Mouse (Mus musculus) testis, adult 2 months (tissue): ENCODE data around the gene Prr7. TPM values are rescaled to one million over a fixed set of nuclear protein-coding genes. Genes with fewer than 3 reads are reported as not detected.

ENCODE experiments used
- H3K27ac ChIP-seq: fragments of 200-500 bp; 2 replicates; pipeline ENCODE4 v1.5.1; 2012; ENCODE audit warnings: low read depth, low read length; ENCODE audit not compliant: control insufficient read depth, insufficient read depth
- H3K27me3 ChIP-seq: fragments of 200-500 bp; 2 replicates; pipeline ENCODE4 v1.6.1; 2012; ENCODE audit warnings: mild to moderate bottlenecking, low read length, moderate library complexity; ENCODE audit not compliant: control insufficient read depth, insufficient read depth
- H3K36me3 ChIP-seq: fragments of 200-500 bp; 2 replicates; pipeline ENCODE4 v1.6.1; 2012; ENCODE audit warnings: mild to moderate bottlenecking, low read length; ENCODE audit not compliant: control insufficient read depth, insufficient read depth
- H3K4me1 ChIP-seq: fragments of 200-500 bp; 2 replicates; pipeline ENCODE4 v1.6.1; 2012; ENCODE audit warnings: low read length; ENCODE audit not compliant: control insufficient read depth, insufficient read depth
- H3K4me3 ChIP-seq: fragments of 200-500 bp; 2 replicates; pipeline ENCODE4 v1.5.1; 2012; ENCODE audit warnings: low read depth, mild to moderate bottlenecking, low read length, moderate library complexity, mixed read lengths; ENCODE audit not compliant: control insufficient read depth
- CTCF ChIP-seq: fragments of 200-500 bp; IDR thresholded peaks from 2 replicates; pipeline ENCODE4 v1.5.1; 2012; ENCODE audit warnings: low read depth, mild to moderate bottlenecking, inconsistent platforms, low read length, moderate library complexity; ENCODE audit not compliant: control insufficient read depth, insufficient read depth, insufficient replicate concordance
- POLR2A ChIP-seq: fragments of 200-500 bp; IDR thresholded peaks from 2 replicates; pipeline ENCODE4 v1.6.1; 2012; ENCODE audit warnings: low read depth, mild to moderate bottlenecking, inconsistent platforms, low read length, moderate library complexity; ENCODE audit not compliant: control insufficient read depth
- polyA plus RNA-seq: library from polyadenylated mRNA; depleted of rRNA; stranded (reverse); fragments of >200 nt; gene quantifications from 2 replicates; pipeline ENCODE4 v1.2.3, GENCODE M21; 2012

The Prr7 gene
- polyA plus RNA-seq, 1 experiment, result 20.3 TPM

DNA sequence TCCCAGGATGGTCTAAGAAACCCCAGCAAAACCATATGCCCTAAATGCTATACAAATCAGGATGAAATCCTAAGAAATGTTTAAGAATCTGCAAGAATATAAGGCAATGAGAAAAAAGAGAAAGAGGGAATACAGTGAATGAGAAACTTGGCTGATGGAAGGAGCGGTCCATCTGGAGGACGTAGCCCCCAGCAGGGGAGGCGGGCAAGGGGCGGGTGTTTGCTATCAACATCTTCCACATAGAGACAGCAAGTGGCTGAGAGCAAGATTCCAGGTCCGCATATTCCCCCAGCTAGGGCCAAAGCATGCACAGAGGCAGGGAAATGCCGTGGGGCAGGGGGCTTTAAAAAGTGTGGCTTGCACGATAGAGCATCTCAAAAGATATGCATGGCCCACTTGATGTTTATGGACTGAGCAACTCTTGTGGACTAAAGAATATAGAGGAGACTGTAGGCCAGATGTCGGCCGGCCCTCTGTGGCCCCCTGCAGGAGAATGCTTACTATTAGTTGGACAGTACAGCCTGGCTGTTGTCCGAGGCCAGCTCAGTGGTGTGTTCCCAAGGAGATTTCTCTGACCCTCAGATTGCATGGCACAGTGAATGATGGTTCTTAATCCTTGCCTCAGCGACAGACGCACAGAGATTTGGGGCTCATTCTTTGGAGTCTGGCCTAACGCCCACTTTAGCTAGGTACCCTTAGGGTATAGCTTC is 4.9 kb downstream of the Prr7 start:
- TF ChIP-seq CTCF, result peak; percentile 25; the same call in 1 of the 2 replicates
- TF ChIP-seq POLR2A, result no peak
- no peak overlapping the region for H3K27ac ChIP-seq
- no peaks in the 10 kb centered on the region; the same call in 1 of the 2 replicates for H3K36me3 ChIP-seq

GRCm38 (mm10) chr13:55470372-55470771 is 6.3 kb downstream of the Prr7 start:
- no peak for TF ChIP-seq CTCF
- TF ChIP-seq POLR2A, result no peak
- no peak overlapping the region for H3K27ac ChIP-seq
- H3K4me3 ChIP-seq, result no peak overlapping the region
- no peaks in the 10 kb centered on the region; the same call in 1 of the 2 replicates for H3K36me3 ChIP-seq
- H3K4me1 ChIP-seq, result peaks cover 45% of the 10 kb centered on the region
- H3K27me3 ChIP-seq, result no peaks in the 10 kb centered on the region

More for the DNA sequence above, 4.9 kb downstream of the Prr7 start:
- H3K27me3 ChIP-seq, result no peaks in the 10 kb centered on the region
- no peak overlapping the region for H3K4me3 ChIP-seq
- peaks cover 41% of the 10 kb centered on the region for H3K4me1 ChIP-seq

DNA sequence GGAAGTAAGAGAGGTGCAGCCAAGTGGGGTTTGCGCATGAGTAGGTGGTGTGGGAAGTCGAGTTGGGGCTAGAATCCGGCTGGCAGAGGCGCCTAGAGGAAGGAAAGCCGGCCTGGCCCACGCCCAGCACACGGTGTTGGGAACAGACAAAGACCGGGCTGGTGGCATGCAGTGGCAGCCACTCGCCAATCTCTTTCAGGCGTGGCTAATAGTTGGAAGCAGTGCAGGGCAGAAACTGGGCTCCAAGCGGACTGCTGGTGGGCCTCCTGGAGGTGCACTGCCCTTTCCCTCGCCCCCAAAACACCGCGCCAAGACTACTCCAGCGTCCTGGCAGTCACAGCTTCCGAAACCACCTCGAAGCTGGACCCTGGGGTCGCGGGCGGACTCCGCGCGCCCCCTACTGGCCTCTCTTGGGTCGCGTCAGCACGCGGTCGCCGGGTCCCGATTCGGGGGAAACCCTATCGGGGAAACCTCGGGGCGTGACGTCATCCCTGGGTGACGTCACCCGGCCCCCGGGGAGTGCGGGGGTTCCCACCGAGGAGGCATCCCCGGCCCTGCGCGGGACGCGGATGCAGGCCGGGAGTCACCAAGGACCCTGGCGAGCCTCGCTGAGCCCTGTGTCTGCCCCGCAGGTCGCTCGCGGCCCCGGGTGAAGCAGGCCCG is 7.2 kb downstream of the Prr7 start:
- Histone ChIP-seq H3K4me3 (peak overlapping the region; percentile 82), H3K36me3 (no peaks in the 10 kb centered on the region), H3K27me3 (no peaks in the 10 kb centered on the region), H3K4me1 (peaks cover 46% of the 10 kb centered on the region), H3K27ac (no peak overlapping the region; the same call in 1 of the 2 replicates)
- peak; percentile 65 for TF ChIP-seq CTCF
- TF ChIP-seq POLR2A, result 0 out of 2 replicates have a peak, but pooled peaks have one; percentile 12

- TF ChIP-seq POLR2A (no peak), CTCF (no peak)
- Histone ChIP-seq H3K4me3 (peak overlapping the region; percentile 82), H3K4me1 (peaks cover 46% of the 10 kb centered on the region), H3K27me3 (no peaks in the 10 kb centered on the region), H3K27ac (peak overlapping the region; percentile 3; the same call in 1 of the 2 replicates), H3K36me3 (no peaks in the 10 kb centered on the region)
These were observed 7.7 kb downstream of the Prr7 start for GRCm38 (mm10) chr13:55471819-55472131.

GRCm38 (mm10) chr13:55472132-55473022 is 8.3 kb downstream of the Prr7 start:
- H3K4me3 ChIP-seq, result peak overlapping the region; percentile 82
- TF ChIP-seq CTCF (no peak), POLR2A (no peak)
- peak overlapping the region; percentile 3; the same call in 1 of the 2 replicates for H3K27ac ChIP-seq
- H3K4me1 ChIP-seq, result peaks cover 48% of the 10 kb centered on the region
- no peaks in the 10 kb centered on the region for H3K27me3 ChIP-seq
- no peaks in the 10 kb centered on the region for H3K36me3 ChIP-seq

DNA sequence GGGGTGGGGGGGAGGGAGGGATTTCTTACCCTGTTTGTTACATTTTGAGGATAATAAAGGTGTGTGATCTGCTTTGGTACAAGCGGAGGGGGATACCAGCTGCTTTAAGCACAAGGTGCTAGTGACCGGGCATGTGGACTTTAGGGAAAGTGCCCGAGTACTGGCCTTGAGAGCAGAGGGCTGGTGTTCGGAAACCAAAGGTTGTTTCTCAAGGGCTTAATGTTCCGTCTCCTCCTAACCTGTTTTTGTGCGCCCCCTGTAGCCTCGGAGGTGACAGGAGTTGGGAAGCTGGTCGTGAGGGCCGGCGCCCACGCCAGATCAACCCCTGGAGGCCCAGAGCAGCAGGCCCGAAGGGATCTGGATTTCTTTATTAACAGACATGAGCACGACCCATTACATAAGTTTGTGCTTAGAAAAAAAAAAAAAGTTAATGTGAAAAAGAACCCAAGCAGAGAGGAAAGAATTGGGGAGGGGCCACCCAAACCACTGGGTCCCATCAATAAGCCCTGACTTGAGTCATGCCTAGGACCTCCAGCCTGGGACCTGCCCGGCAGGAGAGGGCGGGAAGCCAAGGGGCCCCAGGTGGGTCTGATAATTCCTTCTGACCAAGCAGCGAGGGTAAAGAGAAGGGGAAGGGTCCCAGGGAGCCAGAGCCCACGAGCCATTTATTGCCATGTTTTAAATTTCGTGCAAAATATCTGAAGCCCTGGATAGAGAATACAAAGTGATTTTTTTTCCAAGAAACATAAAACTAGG is 9.2 kb downstream of the Prr7 start:
- TF ChIP-seq POLR2A (no peak), CTCF (no peak)
- peak overlapping the region; percentile 82 for H3K4me3 ChIP-seq
- H3K4me1 ChIP-seq, result peaks cover 53% of the 10 kb centered on the region
- no peaks in the 10 kb centered on the region for H3K27me3 ChIP-seq
- H3K36me3 ChIP-seq, result no peaks in the 10 kb centered on the region
- H3K27ac ChIP-seq, result no peak overlapping the region; the same call in 1 of the 2 replicates

- H3K27me3 ChIP-seq, result no peaks in the 10 kb centered on the region
- peaks cover 55% of the 10 kb centered on the region for H3K4me1 ChIP-seq
- H3K36me3 ChIP-seq, result no peaks in the 10 kb centered on the region
- H3K27ac ChIP-seq, result peak overlapping the region; percentile 76
- peak overlapping the region; percentile 73 for H3K4me3 ChIP-seq
- TF ChIP-seq CTCF, result no peak
- TF ChIP-seq POLR2A, result no peak
These were observed 9.9 kb downstream of the Prr7 start for GRCm38 (mm10) chr13:55473961-55474360.
